Mouse (Mus musculus): ENCODE results near the gene Bpifa6.

The Bpifa6 gene

DNA sequence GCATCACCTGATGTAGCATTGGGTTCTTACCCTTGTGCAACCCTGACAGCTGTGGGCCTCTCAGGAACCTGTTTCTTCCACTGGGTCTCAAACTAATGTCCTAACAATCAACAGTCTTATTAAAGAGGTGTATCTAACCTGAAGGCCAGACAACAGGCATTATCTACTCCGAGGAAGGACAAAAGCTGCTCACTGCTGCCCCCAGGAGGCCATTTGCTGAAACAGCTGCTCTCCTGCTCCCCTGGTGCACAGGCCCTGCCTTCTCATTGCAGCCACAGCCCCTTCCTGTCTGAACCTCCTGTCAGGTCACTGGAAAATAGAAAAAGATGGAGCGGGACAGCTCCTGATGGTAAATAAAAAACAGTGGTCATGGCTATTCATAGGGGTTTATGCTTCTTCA is 64.2 kb downstream of the Bpifa6 start:
- DNase-seq (ENCODE audit: low read depth) = peak; percentile 1

DNA sequence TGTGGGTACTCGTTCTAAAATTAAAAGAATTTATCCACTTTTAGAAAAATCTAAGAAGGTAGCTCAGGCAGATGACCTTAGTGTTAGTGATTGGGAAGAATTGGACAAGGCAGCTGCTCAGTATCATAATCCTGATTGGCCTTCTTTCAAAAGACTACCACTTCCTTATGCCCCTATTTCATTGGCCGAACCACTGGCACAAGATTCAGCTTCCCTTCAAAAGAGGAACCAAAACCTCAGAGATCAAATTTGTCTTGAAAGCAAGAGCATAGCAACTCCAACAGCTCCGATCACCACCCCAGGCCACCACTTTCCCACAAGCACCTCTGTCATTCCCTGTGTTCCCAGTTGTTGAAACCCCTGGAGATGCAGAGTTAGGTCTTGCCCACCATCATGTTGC is 70.0 kb downstream of the Bpifa6 start:
- no peak for DNase-seq (ENCODE audit: low read depth)
